Mouse (Mus musculus): ENCODE data around the gene Ttll11. TPM values are rescaled to one million over a fixed set of nuclear protein-coding genes. Genes with fewer than 3 reads are reported as not detected.

The Ttll11 gene
- total RNA-seq (2018; cell fraction: chromatin; rRNA removed): 1 to 10 TPM in 8 of 26 experiments, under 1 TPM in 10, not detected in 8; 0.21 to 1.9 (median 0.94) TPM
- under 1 TPM in 20 of 26 experiments, not detected in 6; 0.04 to 0.48 (median 0.14) TPM for total RNA-seq (2018; cell fraction: cytosol; rRNA removed)
- total RNA-seq (2018; cell fraction: nucleus; rRNA removed): 1 to 10 TPM in 4 of 26 experiments, under 1 TPM in 13, not detected in 9; 0.18 to 1.7 (median 0.60) TPM
- 0.12 to 0.32 TPM (median 0.19 TPM) in 3 replicates for polyA plus RNA-seq (2018)

- H3K27ac ChIP-seq: no peak within 1 kb of the TSS
These were observed at the start of gene Ttll11 for GRCm38 (mm10) chr2:35979644-35980021. Gene Ttll11, minus strand, starts transcription at chr2:35979913.

GRCm38 (mm10) chr2:36023291-36023690 is 43.6 kb upstream of the Ttll11 start:
- Histone ChIP-seq H3K79me2 (ENCODE audit: inconsistent target) (no peaks in the 10 kb centered on the region), H3K36me3 (ENCODE audit: inconsistent target) (no peaks in the 10 kb centered on the region), H3K27ac (no peak overlapping the region), H3K4me3 (ENCODE audit: inconsistent target) (no peak overlapping the region)
- 86% methylated on average over 3 of the region's 3 CpGs for WGBS (ENCODE audit: missing documents)

More at GRCm38 (mm10) chr2:35979644-35980021, at the start of gene Ttll11:
- under 1% methylated on average over 41 of the region's 42 CpGs for WGBS (ENCODE audit: missing documents)
- Histone ChIP-seq H3K79me2 (ENCODE audit: inconsistent target) (no peaks in the 10 kb centered on the region; the same call in 1 of the 2 replicates), H3K4me3 (ENCODE audit: inconsistent target) (peak within 1 kb of the TSS; percentile 49), H3K36me3 (ENCODE audit: inconsistent target) (no peaks in the 10 kb centered on the region)

GRCm38 (mm10) chr2:36021385-36022159 is 41.9 kb upstream of the Ttll11 start:
- Histone ChIP-seq H3K4me3 (ENCODE audit: inconsistent target) (no peak overlapping the region), H3K36me3 (ENCODE audit: inconsistent target) (no peaks in the 10 kb centered on the region), H3K27ac (no peak overlapping the region), H3K79me2 (ENCODE audit: inconsistent target) (no peaks in the 10 kb centered on the region)
- 22% methylated on average over 32 of the region's 32 CpGs for WGBS (ENCODE audit: missing documents)

- H3K27ac ChIP-seq: no peak overlapping the region
- H3K79me2 ChIP-seq (ENCODE audit: inconsistent target): no peaks in the 10 kb centered on the region
- WGBS (ENCODE audit: missing documents): 75% methylated on average over 11 of the region's 12 CpGs
- H3K36me3 ChIP-seq (ENCODE audit: inconsistent target): no peaks in the 10 kb centered on the region
- no peak overlapping the region for H3K4me3 ChIP-seq (ENCODE audit: inconsistent target)
These were observed 33.3 kb upstream of the Ttll11 start for GRCm38 (mm10) chr2:36013010-36013409.

- no peaks in the 10 kb centered on the region for H3K79me2 ChIP-seq (ENCODE audit: inconsistent target)
- 4% methylated on average over 44 of the region's 44 CpGs for WGBS (ENCODE audit: missing documents)
- no peak overlapping the region for H3K4me3 ChIP-seq (ENCODE audit: inconsistent target)
- H3K27ac ChIP-seq: no peak overlapping the region
- no peaks in the 10 kb centered on the region for H3K36me3 ChIP-seq (ENCODE audit: inconsistent target)
These were observed 31.7 kb upstream of the Ttll11 start for GRCm38 (mm10) chr2:36011331-36011825.

- 81% methylated on average over 7 of the region's 8 CpGs for WGBS (ENCODE audit: missing documents)
- no peak overlapping the region for H3K4me3 ChIP-seq (ENCODE audit: inconsistent target)
These were observed 30.9 kb upstream of the Ttll11 start for GRCm38 (mm10) chr2:36010579-36010978.

GRCm38 (mm10) chr2:36009386-36009785 is 29.7 kb upstream of the Ttll11 start:
- WGBS (ENCODE audit: missing documents): 16% methylated on average over 4 of the region's 4 CpGs
- no peak overlapping the region for H3K4me3 ChIP-seq (ENCODE audit: inconsistent target)
- H3K79me2 ChIP-seq (ENCODE audit: inconsistent target): no peaks in the 10 kb centered on the region
- H3K27ac ChIP-seq: no peak overlapping the region
- H3K36me3 ChIP-seq (ENCODE audit: inconsistent target): no peaks in the 10 kb centered on the region

More at GRCm38 (mm10) chr2:36010579-36010978, 30.9 kb upstream of the Ttll11 start:
- H3K27ac ChIP-seq: no peak overlapping the region
- H3K36me3 ChIP-seq (ENCODE audit: inconsistent target): no peaks in the 10 kb centered on the region
- H3K79me2 ChIP-seq (ENCODE audit: inconsistent target): no peaks in the 10 kb centered on the region

- no peak overlapping the region for H3K4me3 ChIP-seq (ENCODE audit: inconsistent target)
- 18% methylated on average over 1 of the region's 1 CpGs for WGBS (ENCODE audit: missing documents)
These were observed 28.4 kb upstream of the Ttll11 start for GRCm38 (mm10) chr2:36008071-36008470.

GRCm38 (mm10) chr2:36002188-36002587 is 22.5 kb upstream of the Ttll11 start:
- H3K36me3 ChIP-seq (ENCODE audit: inconsistent target): no peaks in the 10 kb centered on the region
- H3K27ac ChIP-seq: no peak overlapping the region
- H3K4me3 ChIP-seq (ENCODE audit: inconsistent target): no peak overlapping the region
- WGBS (ENCODE audit: missing documents): 73% methylated on average over 5 of the region's 6 CpGs
- no peaks in the 10 kb centered on the region for H3K79me2 ChIP-seq (ENCODE audit: inconsistent target)

More at GRCm38 (mm10) chr2:36008071-36008470, 28.4 kb upstream of the Ttll11 start:
- Histone ChIP-seq H3K27ac (no peak overlapping the region), H3K79me2 (ENCODE audit: inconsistent target) (no peaks in the 10 kb centered on the region), H3K36me3 (ENCODE audit: inconsistent target) (no peaks in the 10 kb centered on the region)

- WGBS (ENCODE audit: missing documents): 53% methylated on average over 1 of the region's 1 CpGs
- no peaks in the 10 kb centered on the region for H3K36me3 ChIP-seq (ENCODE audit: inconsistent target)
- no peak overlapping the region for H3K4me3 ChIP-seq (ENCODE audit: inconsistent target)
These were observed 20.7 kb upstream of the Ttll11 start for GRCm38 (mm10) chr2:36000390-36000789.

GRCm38 (mm10) chr2:35999212-35999611 is 19.5 kb upstream of the Ttll11 start:
- H3K36me3 ChIP-seq (ENCODE audit: inconsistent target): no peaks in the 10 kb centered on the region
- no peaks in the 10 kb centered on the region for H3K79me2 ChIP-seq (ENCODE audit: inconsistent target)
- no peak overlapping the region for H3K27ac ChIP-seq

More at GRCm38 (mm10) chr2:36000390-36000789, 20.7 kb upstream of the Ttll11 start:
- no peaks in the 10 kb centered on the region for H3K79me2 ChIP-seq (ENCODE audit: inconsistent target)
- no peak overlapping the region for H3K27ac ChIP-seq

GRCm38 (mm10) chr2:35998416-35998815 is 18.7 kb upstream of the Ttll11 start:
- 97% methylated on average over 5 of the region's 5 CpGs for WGBS (ENCODE audit: missing documents)
- H3K27ac ChIP-seq: no peak overlapping the region

More at GRCm38 (mm10) chr2:35999212-35999611, 19.5 kb upstream of the Ttll11 start:
- no peak overlapping the region for H3K4me3 ChIP-seq (ENCODE audit: inconsistent target)

GRCm38 (mm10) chr2:35996753-35997152 is 17.0 kb upstream of the Ttll11 start:
- H3K27ac ChIP-seq: no peak overlapping the region
- WGBS (ENCODE audit: missing documents): 29% methylated on average over 2 of the region's 2 CpGs
- H3K4me3 ChIP-seq (ENCODE audit: inconsistent target): no peak overlapping the region

More at GRCm38 (mm10) chr2:35998416-35998815, 18.7 kb upstream of the Ttll11 start:
- no peaks in the 10 kb centered on the region for H3K79me2 ChIP-seq (ENCODE audit: inconsistent target)
- H3K4me3 ChIP-seq (ENCODE audit: inconsistent target): no peak overlapping the region
- H3K36me3 ChIP-seq (ENCODE audit: inconsistent target): no peaks in the 10 kb centered on the region

GRCm38 (mm10) chr2:35994303-35994702 is 14.6 kb upstream of the Ttll11 start:
- Histone ChIP-seq H3K79me2 (ENCODE audit: inconsistent target) (no peaks in the 10 kb centered on the region), H3K4me3 (ENCODE audit: inconsistent target) (no peak overlapping the region), H3K36me3 (ENCODE audit: inconsistent target) (no peaks in the 10 kb centered on the region), H3K27ac (no peak overlapping the region)
- WGBS (ENCODE audit: missing documents): 86% methylated on average over 6 of the region's 6 CpGs

More at GRCm38 (mm10) chr2:35996753-35997152, 17.0 kb upstream of the Ttll11 start:
- no peaks in the 10 kb centered on the region for H3K79me2 ChIP-seq (ENCODE audit: inconsistent target)
- H3K36me3 ChIP-seq (ENCODE audit: inconsistent target): no peaks in the 10 kb centered on the region

- Histone ChIP-seq H3K79me2 (ENCODE audit: inconsistent target) (no peaks in the 10 kb centered on the region), H3K4me3 (ENCODE audit: inconsistent target) (no peak overlapping the region), H3K36me3 (ENCODE audit: inconsistent target) (no peaks in the 10 kb centered on the region), H3K27ac (no peak overlapping the region)
- WGBS (ENCODE audit: missing documents): 78% methylated on average over 2 of the region's 2 CpGs
These were observed 13.8 kb upstream of the Ttll11 start for GRCm38 (mm10) chr2:35993481-35993880.
